Mouse (Mus musculus) lung, postnatal 0 days (tissue): ENCODE data around the gene B430306N03Rik. TPM values are rescaled to one million over a fixed set of nuclear protein-coding genes. Genes with fewer than 3 reads are reported as not detected.

Experiments used
- ATAC-seq: fragments of 200-750 bp; cut with Nextera tagmentation; 2 replicates; pipeline ENCODE4 v1.8.0; 2017; ENCODE audit warnings: moderate library complexity
- DNase-seq: peaks from one replicate; pipeline ENCODE4 v3.0.0-alpha.2; 2016; ENCODE audit warnings: low spot score
- H3K27ac ChIP-seq: fragments of 300-500 bp; sonication (generic); 2 replicates; pipeline ENCODE4 v1.5.1; 2014; ENCODE audit warnings: antibody characterized with exemption, mild to moderate bottlenecking, low read length, mixed read lengths
- H3K27me3 ChIP-seq: fragments of 300-500 bp; sonication (generic); replicated peaks from 2 replicates; pipeline ENCODE4 v1.6.1; 2014; ENCODE audit warnings: low read length, mixed read lengths; ENCODE audit not compliant: insufficient read depth
- H3K36me3 ChIP-seq: fragments of 300-500 bp; sonication (generic); 2 replicates; pipeline ENCODE4 v1.6.1; 2014; ENCODE audit warnings: low read length, mixed read lengths; ENCODE audit not compliant: insufficient read depth
- H3K4me1 ChIP-seq: fragments of 300-500 bp; sonication (generic); 2 replicates; pipeline ENCODE4 v1.6.1; 2014; ENCODE audit warnings: antibody characterized with exemption, low read depth, low read length, mixed read lengths; ENCODE audit not compliant: insufficient read depth
- H3K4me2 ChIP-seq: fragments of 300-500 bp; sonication (generic); replicated peaks from 2 replicates; pipeline ENCODE4 v1.6.1; 2014; ENCODE audit warnings: low read depth, mild to moderate bottlenecking, low read length, moderate library complexity, mixed read lengths
- H3K4me3 ChIP-seq: fragments of 300-500 bp; sonication (generic); 2 replicates; pipeline ENCODE4 v1.5.1; 2014; ENCODE audit warnings: low read depth, low read length
- H3K9ac ChIP-seq: fragments of 300-500 bp; sonication (generic); replicated peaks from 2 replicates; pipeline ENCODE4 v1.6.1; 2014; ENCODE audit warnings: low read depth, mild to moderate bottlenecking
- H3K9me3 ChIP-seq: fragments of 300-500 bp; sonication (generic); 2 replicates; pipeline ENCODE4 v1.6.1; 2016; ENCODE audit warnings: low read length, mixed read lengths
- CTCF ChIP-seq: IDR thresholded peaks from 2 replicates; pipeline ENCODE4 v1.5.1; 2016; ENCODE audit warnings: antibody characterized with exemption, mild to moderate bottlenecking
- EP300 ChIP-seq: IDR thresholded peaks from 2 replicates; pipeline ENCODE4 v1.6.1; 2016; ENCODE audit warnings: antibody characterized with exemption, mild to moderate bottlenecking, control low read depth
- WGBS: fragments of 180-500 bp; shearing (Covaris S2); extraction: QIAGEN DNeasy Blood & Tissue Kit; methylation state at CpG from one replicate; pipeline ENCODE4 v1.1.7; 2014; 5-methylcytosine and 5-hydroxymethylcytosine counted together
- polyA plus RNA-seq: library from polyadenylated mRNA; unstranded; fragments of >200 nt; fragmentation: Nextera tagmentation; extraction: Ambion mirVana; gene quantifications from 2 replicates; pipeline ENCODE4 v1.2.1, GENCODE M21; 2015

The B430306N03Rik gene
- polyA plus RNA-seq, 1 experiment from 2014 or later = 0.58 TPM

- no peaks in the 10 kb centered on the region for H3K4me1 ChIP-seq
- no peak for ATAC-seq
- H3K27ac ChIP-seq = no peak overlapping the region
- 80% methylated on average over 8 of the region's 8 CpGs for WGBS
- no peak overlapping the region for H3K9ac ChIP-seq
- no peaks in the 10 kb centered on the region for H3K9me3 ChIP-seq
- H3K36me3 ChIP-seq = no peaks in the 10 kb centered on the region
- no peaks in the 10 kb centered on the region for H3K27me3 ChIP-seq
- H3K4me2 ChIP-seq = no peak overlapping the region
- no peak for TF ChIP-seq CTCF
- TF ChIP-seq EP300 = no peak
- no peak overlapping the region for H3K4me3 ChIP-seq
- no peak for DNase-seq
These were observed 57.0 kb downstream of the B430306N03Rik start for GRCm38 (mm10) chr17:48372987-48373386.

- Histone ChIP-seq H3K4me3 (no peak overlapping the region), H3K4me1 (no peaks in the 10 kb centered on the region), H3K9me3 (no peaks in the 10 kb centered on the region), H3K4me2 (no peak overlapping the region), H3K27ac (no peak overlapping the region), H3K9ac (no peak overlapping the region), H3K27me3 (no peaks in the 10 kb centered on the region), H3K36me3 (no peaks in the 10 kb centered on the region)
- TF ChIP-seq EP300 = no peak
- TF ChIP-seq CTCF = no peak
- no peak for ATAC-seq
- no peak for DNase-seq
- 97% methylated on average over 1 of the region's 1 CpGs for WGBS
These were observed 60.2 kb downstream of the B430306N03Rik start for GRCm38 (mm10) chr17:48376102-48376501.

Other genes with a start within 250 kb of the B430306N03Rik start
- gene 1700067P10Rik, start 226.8 kb upstream of the B430306N03Rik start, polyA plus RNA-seq = not detected in 2 replicates
- gene 9830107B12Rik, start 169.9 kb upstream of the B430306N03Rik start, polyA plus RNA-seq = 0.12 and 0.32 TPM in 2 replicates
- 0.52 and 0.80 TPM in 2 replicates for gene A530064D06Rik, start 148.9 kb upstream of the B430306N03Rik start, polyA plus RNA-seq
- gene Trem1, start 83.4 kb upstream of the B430306N03Rik start, polyA plus RNA-seq = 1.4 and 1.7 TPM in 2 replicates
- gene Trem3, start 68.4 kb upstream of the B430306N03Rik start, polyA plus RNA-seq = 1.7 and 2.0 TPM in 2 replicates
- gene Treml4, start 51.8 kb upstream of the B430306N03Rik start, polyA plus RNA-seq = 2.2 and 2.8 TPM in 2 replicates
- gene Treml2, start 16.6 kb upstream of the B430306N03Rik start, polyA plus RNA-seq = 0.40 and 0.54 TPM in 2 replicates
- 5.1 and 6.8 TPM in 2 replicates for gene Trem2, start 30.3 kb downstream of the B430306N03Rik start, polyA plus RNA-seq
- 4.3 and 5.0 TPM in 2 replicates for gene Treml1, start 43.8 kb downstream of the B430306N03Rik start, polyA plus RNA-seq
- 5.6 and 8.5 TPM in 2 replicates for gene Nfya, start 93.8 kb downstream of the B430306N03Rik start, polyA plus RNA-seq
- gene Oard1, start 93.9 kb downstream of the B430306N03Rik start, polyA plus RNA-seq = 43.9 and 45.8 TPM in 2 replicates
- 5.6 and 6.5 TPM in 2 replicates for gene Apobec2, start 116.8 kb downstream of the B430306N03Rik start, polyA plus RNA-seq
- 2.0 and 3.1 TPM in 2 replicates for gene Tspo2, start 135.4 kb downstream of the B430306N03Rik start, polyA plus RNA-seq
- gene Unc5cl, start 138.8 kb downstream of the B430306N03Rik start, polyA plus RNA-seq = 0.44 and 0.69 TPM in 2 replicates